In genomic region chr2:162377309-162377708, GRCm38 (mm10) we compare ENCODE assay signal across 17 mouse cellular contexts.
"Had no signal": no experiment of that assay in that cellular context is flagged by ENCODE, and none has a peak within 500 bp of the region (broad histone marks: within the 10 kb centered on the region; RNA-seq: fewer than 3 reads in every experiment).

No protein-coding gene starts in this region.

- H3K4me2 ChIP-seq: liver, embryonic 11.5 days; liver, embryonic 15.5 days; neural tube, embryonic 15.5 days had no signal

- H3K36me3 ChIP-seq: liver, embryonic 15.5 days; neural tube, embryonic 15.5 days had no signal

- H3K9ac ChIP-seq: liver, embryonic 15.5 days; neural tube, embryonic 15.5 days had no signal

- H3K27me3 ChIP-seq: liver, embryonic 15.5 days; neural tube, embryonic 15.5 days had no signal

- DNase-seq: kidney, adult 8-10 months; kidney, postnatal 36 days; left cerebral cortex, postnatal 4 days; lung, adult 2 months; lung, postnatal 36 days; right cerebral cortex, postnatal 4 days; spleen, adult 18-20 months; thymus, adult 18-20 months; thymus, postnatal 14 days had no signal

- ATAC-seq: intestine, embryonic 16.5 days; lung, postnatal 0 days had no signal

- H3K27ac ChIP-seq: kidney, postnatal 0 days; layer of hippocampus, adult 2 months; liver, embryonic 15.5 days; neural tube, embryonic 15.5 days had no signal

- H3K4me1 ChIP-seq: liver, embryonic 15.5 days; neural tube, embryonic 15.5 days had no signal

- H3K9me3 ChIP-seq: liver, embryonic 15.5 days; neural tube, embryonic 15.5 days had no signal

- H3K4me3 ChIP-seq: layer of hippocampus, adult 2 months; liver, embryonic 15.5 days; myocyte; neural tube, embryonic 15.5 days had no signal
